Mouse (Mus musculus) hindbrain, embryonic 11.5 days (tissue): ENCODE data around the gene Tigit. TPM values are rescaled to one million over a fixed set of nuclear protein-coding genes. Genes with fewer than 3 reads are reported as not detected.

ENCODE experiments used
- ATAC-seq: fragments of 200-750 bp; cut with Nextera tagmentation; 2 replicates; pipeline ENCODE4 v1.8.0; 2017; ENCODE audit warnings: mild to moderate bottlenecking, moderate TSS enrichment, moderate library complexity; ENCODE audit not compliant: low FRiP score
- DNase-seq: peaks from one replicate; pipeline ENCODE4 v3.0.0-alpha.2; 2015; ENCODE audit warnings: low spot score
- H3K27ac ChIP-seq: fragments of 300-500 bp; sonication (generic); 2 replicates; pipeline ENCODE4 v1.5.1; 2014; ENCODE audit warnings: mild to moderate bottlenecking, low read depth, low read length
- H3K27me3 ChIP-seq: fragments of 300-500 bp; sonication (generic); 2 replicates; pipeline ENCODE4 v1.6.1; 2014; ENCODE audit warnings: mild to moderate bottlenecking, low read length, moderate library complexity, mixed read lengths; ENCODE audit not compliant: control insufficient read depth, insufficient read depth
- H3K36me3 ChIP-seq: fragments of 300-500 bp; sonication (generic); 2 replicates; pipeline ENCODE4 v1.6.1; 2014; ENCODE audit warnings: mild to moderate bottlenecking, low read length, moderate library complexity, mixed read lengths; ENCODE audit not compliant: control insufficient read depth, insufficient read depth
- H3K4me1 ChIP-seq: fragments of 300-500 bp; sonication (generic); replicated peaks from 2 replicates; pipeline ENCODE4 v1.6.1; 2014; ENCODE audit warnings: low read length, mixed read lengths; ENCODE audit not compliant: control insufficient read depth, insufficient read depth
- H3K4me2 ChIP-seq: fragments of 300-500 bp; sonication (generic); replicated peaks from 2 replicates; pipeline ENCODE4 v1.6.1; 2014; ENCODE audit warnings: mild to moderate bottlenecking, low read depth, low read length
- H3K4me3 ChIP-seq: fragments of 300-500 bp; sonication (generic); 2 replicates; pipeline ENCODE4 v1.5.1; 2014; ENCODE audit warnings: low read depth, low read length
- H3K9ac ChIP-seq: fragments of 300-500 bp; sonication (generic); 2 replicates; pipeline ENCODE4 v1.6.1; 2014; ENCODE audit warnings: low read depth, low read length
- H3K9me3 ChIP-seq: fragments of 300-500 bp; sonication (generic); 2 replicates; pipeline ENCODE4 v1.6.1; 2016; ENCODE audit warnings: low read length; ENCODE audit not compliant: control insufficient read depth
- WGBS: fragments of 180-500 bp; shearing (Covaris S2); extraction: QIAGEN DNeasy Blood & Tissue Kit; methylation state at CpG from one replicate; pipeline ENCODE4 v1.1.7; 2014; 5-methylcytosine and 5-hydroxymethylcytosine counted together
- polyA plus RNA-seq: library from polyadenylated mRNA; unstranded; fragments of >200 nt; fragmentation: Nextera tagmentation; extraction: Ambion mirVana; gene quantifications from 2 replicates; pipeline ENCODE4 v1.2.1, GENCODE M21; 2014

The Tigit gene
- polyA plus RNA-seq, 1 experiment from 2014 or later = not detected

DNA sequence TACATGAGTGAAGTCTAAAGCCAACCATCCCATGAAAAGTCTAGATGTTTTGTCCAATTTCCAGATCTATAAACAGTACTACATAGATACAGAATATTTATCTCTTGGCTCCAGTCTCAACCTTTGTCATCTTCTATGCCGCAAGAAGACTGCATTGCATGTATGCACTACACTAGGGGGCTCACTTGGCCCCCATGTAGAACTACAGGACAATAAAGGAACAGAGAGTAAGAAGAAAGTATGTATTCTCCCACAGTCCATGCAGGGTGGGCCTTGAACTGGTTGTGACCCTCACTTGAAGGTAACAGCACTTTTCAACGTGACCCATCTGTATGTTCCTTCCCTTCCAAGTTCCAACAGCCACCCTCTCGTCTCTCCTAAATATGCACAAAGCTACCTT is 9.7 kb downstream of the Tigit start:
- H3K36me3 ChIP-seq = no peaks in the 10 kb centered on the region
- DNase-seq = no peak
- H3K27ac ChIP-seq = no peak overlapping the region
- no peak overlapping the region for H3K4me3 ChIP-seq
- 84% methylated on average over 3 of the region's 3 CpGs for WGBS
- H3K4me2 ChIP-seq = no peak overlapping the region
- ATAC-seq = no peak
- no peaks in the 10 kb centered on the region for H3K4me1 ChIP-seq
- no peaks in the 10 kb centered on the region for H3K27me3 ChIP-seq
- H3K9ac ChIP-seq = no peak overlapping the region
- no peaks in the 10 kb centered on the region for H3K9me3 ChIP-seq

DNA sequence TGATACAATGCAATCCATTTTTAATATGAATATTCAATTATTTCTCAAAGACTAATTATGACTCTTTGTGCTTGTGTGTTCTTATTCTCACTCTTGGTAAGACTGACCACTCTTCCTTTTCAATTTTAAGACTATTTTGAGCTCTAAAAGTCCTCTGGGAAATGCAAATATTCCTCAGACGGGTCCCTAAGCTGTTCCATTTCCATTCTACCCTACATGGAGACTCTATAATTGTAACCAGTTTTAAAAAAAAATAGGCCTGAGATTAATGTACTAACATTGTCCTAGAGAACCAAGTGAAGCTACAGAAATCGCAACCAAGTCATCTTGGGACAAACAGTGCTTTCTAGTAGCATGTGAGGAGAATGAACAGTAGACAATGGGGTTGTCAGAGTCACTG is 10.7 kb downstream of the Tigit start:
- no peak for ATAC-seq
- no peak for DNase-seq
- H3K9me3 ChIP-seq = no peaks in the 10 kb centered on the region
- no peak overlapping the region for H3K9ac ChIP-seq
- H3K4me2 ChIP-seq = no peak overlapping the region
- H3K4me3 ChIP-seq = no peak overlapping the region
- no peaks in the 10 kb centered on the region for H3K4me1 ChIP-seq
- no peaks in the 10 kb centered on the region for H3K27me3 ChIP-seq
- 87% methylated on average over 2 of the region's 2 CpGs for WGBS
- H3K27ac ChIP-seq = no peak overlapping the region
- H3K36me3 ChIP-seq = no peaks in the 10 kb centered on the region

DNA sequence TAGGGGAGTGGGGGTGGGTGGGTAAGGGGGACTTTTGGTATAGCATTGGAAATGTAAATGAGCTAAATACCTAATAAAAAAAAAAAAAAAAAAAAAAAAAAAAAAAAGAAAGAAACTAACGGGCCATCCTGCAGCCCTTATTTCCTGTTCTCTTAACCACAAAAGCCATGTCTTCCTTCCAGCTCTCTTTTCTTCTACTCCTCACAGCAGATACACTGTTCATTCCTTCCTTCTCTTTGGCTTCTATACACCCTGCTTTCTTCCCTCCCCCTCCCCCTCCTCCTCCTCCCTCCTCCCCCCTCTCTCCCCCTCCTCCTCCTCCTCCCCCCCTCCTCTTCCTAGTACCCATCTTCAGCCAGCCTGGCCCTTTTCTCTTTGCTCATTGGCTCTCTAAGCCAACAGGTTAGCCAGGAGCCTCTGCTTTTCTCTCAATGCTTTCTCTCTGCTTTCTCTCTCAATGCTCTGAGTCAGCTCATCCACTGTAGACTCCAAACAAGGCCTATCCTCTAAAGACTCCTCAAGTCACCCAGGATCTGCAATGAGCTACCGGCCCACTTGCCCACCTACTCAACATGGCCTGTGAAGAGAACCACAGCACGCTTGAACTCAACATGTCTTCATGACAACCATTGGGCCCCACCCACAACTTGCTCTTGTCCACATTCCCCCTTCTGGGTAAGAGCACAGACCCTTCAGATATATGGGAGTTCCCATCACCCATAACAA is 13.4 kb downstream of the Tigit start:
- 90% methylated on average over 2 of the region's 3 CpGs for WGBS
- no peak for DNase-seq

DNA sequence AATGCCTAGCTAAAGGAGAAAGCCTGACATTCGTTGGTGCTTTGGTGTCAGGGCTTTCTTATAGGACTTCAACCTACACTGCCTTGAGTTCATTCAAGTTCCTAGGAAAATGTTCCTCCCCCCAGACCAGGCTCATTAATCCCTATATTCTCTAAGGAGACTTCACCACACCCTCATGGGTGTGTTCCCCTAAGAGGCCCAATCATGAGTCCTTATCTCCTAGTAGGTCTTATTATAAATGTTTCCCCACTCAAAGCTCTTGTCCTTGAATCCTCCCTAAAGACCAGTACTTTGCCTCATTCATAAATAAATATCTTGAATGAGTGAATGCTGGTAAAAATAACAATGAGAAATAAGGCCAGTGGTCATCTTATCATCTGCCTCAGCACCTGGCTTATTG is 16.3 kb downstream of the Tigit start:
- Histone ChIP-seq H3K4me3 (no peak overlapping the region), H3K27ac (no peak overlapping the region), H3K4me2 (no peak overlapping the region), H3K4me1 (no peaks in the 10 kb centered on the region), H3K9me3 (no peaks in the 10 kb centered on the region), H3K27me3 (no peaks in the 10 kb centered on the region), H3K36me3 (no peaks in the 10 kb centered on the region), H3K9ac (no peak overlapping the region)
- ATAC-seq (no peak), DNase-seq (no peak)
- 100% methylated on average over 1 of the region's 1 CpGs for WGBS

More for the DNA sequence above, 13.4 kb downstream of the Tigit start:
- Histone ChIP-seq H3K4me3 (no peak overlapping the region), H3K27me3 (no peaks in the 10 kb centered on the region), H3K9ac (no peak overlapping the region), H3K4me1 (no peaks in the 10 kb centered on the region), H3K27ac (no peak overlapping the region), H3K4me2 (no peak overlapping the region), H3K9me3 (no peaks in the 10 kb centered on the region), H3K36me3 (no peaks in the 10 kb centered on the region)
- ATAC-seq = no peak

DNA sequence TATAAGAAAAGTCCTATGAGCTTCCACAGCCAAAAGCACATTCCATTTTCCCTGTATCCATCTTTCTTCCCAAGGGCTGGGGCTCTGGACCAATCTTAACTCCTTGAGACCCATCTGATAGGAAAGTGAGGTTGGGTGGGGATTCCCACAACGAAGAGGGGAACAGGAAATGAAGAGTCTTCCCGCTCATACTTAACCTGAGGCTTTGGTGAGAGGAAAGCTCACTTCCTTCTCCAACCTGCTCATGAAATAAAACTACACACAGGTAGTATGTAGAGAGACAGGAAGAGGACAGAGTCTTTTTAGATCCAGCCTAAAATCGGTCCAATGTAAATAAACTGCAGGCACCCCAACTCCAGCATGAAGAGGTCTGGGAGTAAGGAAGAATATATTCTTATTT is 17.0 kb downstream of the Tigit start:
- DNase-seq = no peak
- ATAC-seq = no peak
- no peak overlapping the region for H3K4me2 ChIP-seq
- H3K27me3 ChIP-seq = no peaks in the 10 kb centered on the region
- no peak overlapping the region for H3K4me3 ChIP-seq
- WGBS = 89% methylated on average over 3 of the region's 3 CpGs
- H3K36me3 ChIP-seq = no peaks in the 10 kb centered on the region
- no peak overlapping the region for H3K27ac ChIP-seq
- no peaks in the 10 kb centered on the region for H3K4me1 ChIP-seq
- no peak overlapping the region for H3K9ac ChIP-seq
- no peaks in the 10 kb centered on the region for H3K9me3 ChIP-seq

DNA sequence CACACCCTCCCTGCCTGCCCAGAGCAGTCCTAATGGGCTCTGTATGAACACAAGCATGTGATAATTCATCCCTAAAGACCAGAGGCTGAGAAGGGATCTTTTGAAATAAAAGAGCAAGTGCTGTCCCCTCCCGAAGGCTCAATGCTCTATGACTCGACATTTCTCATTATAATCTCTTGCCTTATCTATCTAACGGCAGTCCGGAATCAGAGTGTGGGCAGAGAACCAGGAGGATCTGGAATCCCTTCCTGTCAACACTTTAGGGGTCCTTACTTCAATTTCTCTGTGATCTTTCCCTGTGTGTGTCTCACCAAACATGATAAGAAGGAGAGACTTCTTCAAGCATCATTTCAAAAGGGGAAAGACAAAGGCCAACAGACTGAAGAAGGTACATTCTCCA is 18.1 kb downstream of the Tigit start:
- no peak for DNase-seq
- H3K27me3 ChIP-seq = no peaks in the 10 kb centered on the region
- no peak overlapping the region for H3K4me2 ChIP-seq
- 84% methylated on average over 4 of the region's 4 CpGs for WGBS
- no peak for ATAC-seq
- no peaks in the 10 kb centered on the region for H3K4me1 ChIP-seq
- H3K27ac ChIP-seq = no peak overlapping the region
- no peaks in the 10 kb centered on the region for H3K9me3 ChIP-seq
- no peak overlapping the region for H3K4me3 ChIP-seq
- H3K9ac ChIP-seq = no peak overlapping the region
- H3K36me3 ChIP-seq = no peaks in the 10 kb centered on the region

DNA sequence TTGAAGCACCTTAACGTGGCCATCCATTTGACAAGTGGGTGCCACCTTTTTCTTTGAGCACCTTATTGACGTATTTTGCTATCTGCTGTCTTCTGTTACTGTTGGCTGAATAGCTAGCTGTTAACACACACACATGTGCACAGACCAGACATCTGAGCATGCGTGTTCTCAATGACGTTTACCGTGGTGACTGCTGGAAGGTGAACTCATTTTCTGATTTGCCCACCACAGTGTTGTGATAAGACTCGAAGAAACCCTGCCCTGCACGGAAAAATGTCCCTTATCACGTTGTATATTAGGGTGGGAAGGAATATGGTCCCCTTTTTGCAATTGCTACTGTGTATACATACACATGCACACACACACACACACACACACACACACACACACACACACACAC is 22.7 kb downstream of the Tigit start:
- Histone ChIP-seq H3K4me2 (no peak overlapping the region), H3K36me3 (no peaks in the 10 kb centered on the region), H3K4me1 (no peaks in the 10 kb centered on the region), H3K4me3 (no peak overlapping the region), H3K27me3 (no peaks in the 10 kb centered on the region), H3K9me3 (no peaks in the 10 kb centered on the region), H3K27ac (no peak overlapping the region), H3K9ac (no peak overlapping the region)
- ATAC-seq (no peak), DNase-seq (no peak)
- 88% methylated on average over 8 of the region's 8 CpGs for WGBS

DNA sequence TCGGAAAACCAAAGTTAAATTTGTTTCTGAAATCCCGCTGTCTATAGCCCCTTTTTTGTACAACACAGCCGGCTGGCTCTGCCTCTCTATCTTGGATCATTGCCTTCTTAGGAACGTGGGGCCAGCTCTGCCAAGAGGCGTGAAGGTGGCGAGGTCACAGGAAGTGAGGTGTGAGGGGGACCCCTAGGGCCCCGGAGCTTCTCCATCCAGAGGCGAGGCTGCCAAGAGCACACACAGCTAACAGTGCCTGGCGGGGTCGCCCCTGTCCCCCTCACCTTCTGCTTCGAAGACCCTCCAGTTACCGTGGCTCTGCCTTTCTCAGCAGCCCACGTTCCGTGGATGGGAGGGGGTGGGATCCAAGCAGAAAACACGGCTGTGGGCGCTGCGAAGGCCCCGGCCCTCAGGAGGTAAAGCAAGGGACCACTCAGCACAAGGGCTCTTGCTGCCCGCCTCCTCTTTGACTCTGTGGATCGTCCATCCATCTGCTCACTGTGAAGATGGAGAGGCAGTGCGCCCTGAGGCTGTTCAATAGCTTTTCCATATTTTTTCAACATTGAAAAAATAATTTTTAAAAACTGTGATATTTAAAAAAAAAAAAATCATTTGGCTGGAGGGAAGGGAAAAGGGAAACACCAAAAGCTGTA is 25.4 kb downstream of the Tigit start:
- Histone ChIP-seq H3K9me3 (no peaks in the 10 kb centered on the region), H3K4me3 (no peak overlapping the region), H3K36me3 (no peaks in the 10 kb centered on the region), H3K27ac (no peak overlapping the region), H3K9ac (no peak overlapping the region), H3K4me2 (no peak overlapping the region), H3K27me3 (no peaks in the 10 kb centered on the region), H3K4me1 (no peaks in the 10 kb centered on the region)
- no peak for DNase-seq
- ATAC-seq = no peak
- 82% methylated on average over 21 of the region's 21 CpGs for WGBS

DNA sequence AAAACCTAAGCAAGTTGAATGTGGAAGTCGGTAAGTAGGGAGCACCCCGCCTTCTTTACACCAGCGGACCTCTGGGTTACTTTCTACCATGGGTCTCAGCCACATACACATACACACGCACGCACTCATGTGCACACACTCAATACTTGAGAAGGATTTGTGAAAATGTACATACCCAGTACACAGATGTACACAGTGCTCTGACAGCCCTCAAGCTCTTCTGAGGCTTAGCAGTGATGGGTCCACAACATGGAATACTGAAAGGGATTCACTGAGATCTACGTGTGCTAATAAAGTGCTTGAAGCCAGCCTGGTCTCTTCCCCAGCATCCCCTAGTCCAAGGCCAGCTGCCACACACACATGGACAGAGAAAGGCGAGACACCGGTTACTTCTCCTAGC is 26.7 kb downstream of the Tigit start:
- no peak overlapping the region for H3K4me3 ChIP-seq
- H3K9ac ChIP-seq = no peak overlapping the region
- WGBS = 94% methylated on average over 8 of the region's 8 CpGs

More for the DNA sequence above, 26.7 kb downstream of the Tigit start:
- ATAC-seq (no peak), DNase-seq (no peak)
- Histone ChIP-seq H3K27ac (no peak overlapping the region), H3K36me3 (no peaks in the 10 kb centered on the region), H3K4me1 (no peaks in the 10 kb centered on the region), H3K27me3 (no peaks in the 10 kb centered on the region), H3K9me3 (no peaks in the 10 kb centered on the region), H3K4me2 (no peak overlapping the region)
